Mouse (Mus musculus): ENCODE data around the gene Prkci. TPM values are rescaled to one million over a fixed set of nuclear protein-coding genes. Genes with fewer than 3 reads are reported as not detected.
A peak's percentile ranks its signal among the peaks of the same experiment; 100 is the strongest.

Prkci gene
- polyA plus RNA-seq, 1 experiment from 2014 or later: 24.6 TPM

- 80% methylated on average over 13 of the region's 13 CpGs for WGBS
- H3K36me3 ChIP-seq (ENCODE audit: control insufficient read depth, insufficient read depth, low read length): no peaks in the 10 kb centered on the region
- no peak overlapping the region for H3K4me2 ChIP-seq (ENCODE audit: low read depth, low read length)
- H3K4me1 ChIP-seq (ENCODE audit: control insufficient read depth, insufficient read depth, low read length): peaks cover 27% of the 10 kb centered on the region
- H3K9ac ChIP-seq (ENCODE audit: low read depth, low read length): no peak overlapping the region
- H3K9me3 ChIP-seq (ENCODE audit: control insufficient read depth, low read length): no peaks in the 10 kb centered on the region; the same call in 1 of the 2 replicates
- H3K4me3 ChIP-seq (ENCODE audit: low read length): no peak overlapping the region
- no peak for ATAC-seq
- no peak overlapping the region for H3K27ac ChIP-seq (ENCODE audit: low read length)
- H3K27me3 ChIP-seq (replicated peaks; ENCODE audit: control insufficient read depth, insufficient read depth, low read length): no peaks in the 10 kb centered on the region
Measured at GRCm38 (mm10) chr3:31097102-31097720, 101.7 kb downstream of the Prkci start.

- Histone ChIP-seq H3K9ac (ENCODE audit: low read depth, low read length) (no peak overlapping the region), H3K4me1 (ENCODE audit: control insufficient read depth, insufficient read depth, low read length) (peaks cover 27% of the 10 kb centered on the region), H3K27ac (ENCODE audit: low read length) (no peak overlapping the region), H3K4me3 (ENCODE audit: low read length) (no peak overlapping the region), H3K9me3 (ENCODE audit: control insufficient read depth, low read length) (no peaks in the 10 kb centered on the region; the same call in 1 of the 2 replicates), H3K27me3 (replicated peaks; ENCODE audit: control insufficient read depth, insufficient read depth, low read length) (no peaks in the 10 kb centered on the region), H3K4me2 (ENCODE audit: low read depth, low read length) (no peak overlapping the region; the same call in 1 of the 2 replicates), H3K36me3 (ENCODE audit: control insufficient read depth, insufficient read depth, low read length) (no peaks in the 10 kb centered on the region)
- ATAC-seq: no peak
- 71% methylated on average over 11 of the region's 11 CpGs for WGBS
Measured at GRCm38 (mm10) chr3:31097976-31098375, 102.4 kb downstream of the Prkci start.

GRCm38 (mm10) chr3:31098556-31098955 lies 103.0 kb downstream of the Prkci start:
- no peak overlapping the region for H3K4me3 ChIP-seq (ENCODE audit: low read length)
- H3K36me3 ChIP-seq (ENCODE audit: control insufficient read depth, insufficient read depth, low read length): no peaks in the 10 kb centered on the region
- peaks cover 27% of the 10 kb centered on the region for H3K4me1 ChIP-seq (ENCODE audit: control insufficient read depth, insufficient read depth, low read length)
- no peaks in the 10 kb centered on the region for H3K27me3 ChIP-seq (replicated peaks; ENCODE audit: control insufficient read depth, insufficient read depth, low read length)
- no peaks in the 10 kb centered on the region; the same call in 1 of the 2 replicates for H3K9me3 ChIP-seq (ENCODE audit: control insufficient read depth, low read length)
- H3K9ac ChIP-seq (ENCODE audit: low read depth, low read length): no peak overlapping the region
- H3K4me2 ChIP-seq (ENCODE audit: low read depth, low read length): no peak overlapping the region
- no peak for ATAC-seq
- WGBS: 88% methylated on average over 1 of the region's 1 CpGs
- H3K27ac ChIP-seq (ENCODE audit: low read length): no peak overlapping the region

GRCm38 (mm10) chr3:31100026-31100425 lies 104.5 kb downstream of the Prkci start:
- Histone ChIP-seq H3K9me3 (ENCODE audit: control insufficient read depth, low read length) (no peaks in the 10 kb centered on the region; the same call in 1 of the 2 replicates), H3K4me3 (ENCODE audit: low read length) (no peak overlapping the region), H3K27me3 (replicated peaks; ENCODE audit: control insufficient read depth, insufficient read depth, low read length) (no peaks in the 10 kb centered on the region), H3K4me2 (ENCODE audit: low read depth, low read length) (peak overlapping the region; percentile 30; the same call in 1 of the 2 replicates), H3K4me1 (ENCODE audit: control insufficient read depth, insufficient read depth, low read length) (peaks cover 31% of the 10 kb centered on the region), H3K36me3 (ENCODE audit: control insufficient read depth, insufficient read depth, low read length) (no peaks in the 10 kb centered on the region), H3K27ac (ENCODE audit: low read length) (no peak overlapping the region), H3K9ac (ENCODE audit: low read depth, low read length) (no peak overlapping the region)
- 70% methylated on average over 5 of the region's 5 CpGs for WGBS
- no peak for ATAC-seq

GRCm38 (mm10) chr3:31100802-31101201 lies 105.3 kb downstream of the Prkci start:
- no peak for ATAC-seq
- Histone ChIP-seq H3K9me3 (ENCODE audit: control insufficient read depth, low read length) (no peaks in the 10 kb centered on the region), H3K27me3 (replicated peaks; ENCODE audit: control insufficient read depth, insufficient read depth, low read length) (no peaks in the 10 kb centered on the region), H3K9ac (ENCODE audit: low read depth, low read length) (no peak overlapping the region), H3K4me2 (ENCODE audit: low read depth, low read length) (no peak overlapping the region), H3K27ac (ENCODE audit: low read length) (no peak overlapping the region), H3K4me3 (ENCODE audit: low read length) (no peak overlapping the region), H3K36me3 (ENCODE audit: control insufficient read depth, insufficient read depth, low read length) (no peaks in the 10 kb centered on the region), H3K4me1 (ENCODE audit: control insufficient read depth, insufficient read depth, low read length) (peaks cover 31% of the 10 kb centered on the region)
- 95% methylated on average over 3 of the region's 3 CpGs for WGBS

Small RNA genes within 50 kb of the gene (microRNA-seq; reads per million reads assigned to microRNA genes)
- gene Mir7008: 0.91 reads per million

Other genes with a start within 250 kb of the Prkci start
- not detected in 2 replicates for gene Samd7, start 249.5 kb upstream of the Prkci start, polyA plus RNA-seq (2015; fragmentation: Nextera tagmentation; extraction: Ambion mirVana)
- 56.4 and 60.1 TPM in 2 replicates for gene Sec62, start 202.9 kb upstream of the Prkci start, polyA plus RNA-seq (2015; fragmentation: Nextera tagmentation; extraction: Ambion mirVana)
- 12.0 and 12.8 TPM in 2 replicates for gene Gpr160, start 139.8 kb upstream of the Prkci start, polyA plus RNA-seq (2015; fragmentation: Nextera tagmentation; extraction: Ambion mirVana)
- 4.2 and 4.5 TPM in 2 replicates for gene Phc3, start 26.3 kb upstream of the Prkci start, polyA plus RNA-seq (2015; fragmentation: Nextera tagmentation; extraction: Ambion mirVana)
- gene Skil, start 99.3 kb downstream of the Prkci start, polyA plus RNA-seq (2015; fragmentation: Nextera tagmentation; extraction: Ambion mirVana): 14.2 and 15.9 TPM in 2 replicates
- gene Cldn11, start 154.2 kb downstream of the Prkci start, polyA plus RNA-seq (2015; fragmentation: Nextera tagmentation; extraction: Ambion mirVana): 4.4 and 5.2 TPM in 2 replicates